Mouse (Mus musculus) small intestine, adult 2 months (tissue): ENCODE measurements around the gene Prrt1.

Experiments used
- CTCF ChIP-seq: fragments of 200-500 bp; IDR thresholded peaks from 2 replicates; pipeline ENCODE4 v1.5.1; 2012; ENCODE audit warnings: low read depth, mild to moderate bottlenecking, control low read depth, inconsistent platforms, low read length, moderate library complexity, mixed read lengths; ENCODE audit not compliant: insufficient replicate concordance, insufficient read length; ENCODE audit errors: extremely low read depth
- POLR2A ChIP-seq: fragments of 200-500 bp; IDR thresholded peaks from 2 replicates; pipeline ENCODE4 v1.6.1; 2012; ENCODE audit warnings: low read depth, mild to moderate bottlenecking, control low read depth, inconsistent platforms, low read length, moderate library complexity

GRCm38 (mm10) chr17:34645831-34646511 lies 16.6 kb downstream of the Prrt1 start:
- TF ChIP-seq CTCF (no peak), POLR2A (no peak)
